Mouse (Mus musculus) T-helper 1 cell (primary cell): Measurements from ENCODE around the gene Sprr2j-ps.

Experiments used
- in situ Hi-C: fragments of 300-600 bp; cut with MboI, MseI; formaldehyde crosslinking; loops from one replicate; pipeline ENCODE4 v1.15.1; 2025; ENCODE audit warnings: high pct_unique_total_duplicates

Gene Sprr2j-ps

GRCm38 (mm10) chr3:92417782-92418181 is at the start of gene Sprr2j-ps:
Gene Sprr2j-ps (plus strand): TSS chr3:92418082.
- in situ Hi-C loops: no loop called here

- in situ Hi-C loops: no loop called here
Observed at GRCm38 (mm10) chr3:92373613-92374012, 44.3 kb upstream of the Sprr2j-ps start.

GRCm38 (mm10) chr3:92385385-92385784 is 32.5 kb upstream of the Sprr2j-ps start, which contains the start of gene Sprr2h:
Gene Sprr2h (plus strand): TSS chr3:92385685.
- in situ Hi-C loops: no loop called here

- in situ Hi-C loops: loop anchor here (10.0 kb wide), 1 partner anchor 200 kb away; no protein-coding TSS in a partner anchor
Observed at GRCm38 (mm10) chr3:92394301-92394700, 23.6 kb upstream of the Sprr2j-ps start.

- in situ Hi-C loops: no loop called here
Observed at GRCm38 (mm10) chr3:92407691-92408090, 10.2 kb upstream of the Sprr2j-ps start, which contains the start of gene Sprr2i. Gene Sprr2i (plus strand): TSS chr3:92407991.

GRCm38 (mm10) chr3:92429323-92429722 is 11.4 kb downstream of the Sprr2j-ps start, which contains the start of gene Gm9774:
Gene Gm9774 (minus strand): TSS chr3:92429423.
- in situ Hi-C loops: no loop called here

- in situ Hi-C loops: no loop called here
Observed at GRCm38 (mm10) chr3:92432282-92432681, 14.4 kb downstream of the Sprr2j-ps start, which contains the start of gene Sprr2k. Gene Sprr2k (plus strand): TSS chr3:92432582.

GRCm38 (mm10) chr3:92438689-92439088 is 20.8 kb downstream of the Sprr2j-ps start, which contains the start of gene Sprr1b:
Gene Sprr1b (minus strand): TSS chr3:92438789.
- in situ Hi-C loops: no loop called here

- in situ Hi-C loops: no loop called here
Observed at GRCm38 (mm10) chr3:92440177-92440576, 22.3 kb downstream of the Sprr2j-ps start.

- in situ Hi-C loops: no loop called here
Observed at GRCm38 (mm10) chr3:92455151-92455550, 37.3 kb downstream of the Sprr2j-ps start.

GRCm38 (mm10) chr3:92458620-92459019 is 40.7 kb downstream of the Sprr2j-ps start, which contains the start of gene Sprr3:
Gene Sprr3 (minus strand): TSS chr3:92458720.
- in situ Hi-C loops: no loop called here

- in situ Hi-C loops: no loop called here
Observed at GRCm38 (mm10) chr3:92466576-92466975, 48.7 kb downstream of the Sprr2j-ps start.

GRCm38 (mm10) chr3:92467424-92467823 is 49.5 kb downstream of the Sprr2j-ps start:
- in situ Hi-C loops: no loop called here
